Mouse (Mus musculus): Measurements from ENCODE around the gene Bpifb4.

Gene Bpifb4

GRCm38 (mm10) chr2:153937843-153938242 is at the start of gene Bpifb4:
TSS of gene Bpifb4 (plus strand) at chr2:153938212.
- DNase-seq, result no peak

DNA sequence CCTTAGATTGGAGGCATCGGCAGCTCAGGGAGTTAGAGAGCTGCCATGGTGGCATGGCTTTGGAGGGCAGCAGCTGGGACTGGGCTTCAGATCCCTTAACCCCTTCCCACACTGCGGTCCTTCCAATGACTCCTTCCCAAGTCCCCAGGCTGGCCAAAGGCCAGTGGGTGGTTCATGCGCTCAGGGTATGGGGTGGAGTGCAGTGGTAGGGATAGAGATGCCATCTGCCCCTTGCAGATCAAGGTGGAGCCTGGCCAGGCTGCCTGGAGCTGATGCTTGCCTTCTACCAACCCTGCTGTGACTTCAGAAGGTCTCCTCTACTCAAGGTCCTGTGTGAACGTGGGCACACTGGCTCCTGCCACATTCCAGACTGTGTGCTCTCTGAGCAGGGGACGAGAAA is 38.9 kb upstream of the Bpifb4 start:
- no peak for DNase-seq

- no peak for DNase-seq
Measured at GRCm38 (mm10) chr2:153900088-153900487, 37.9 kb upstream of the Bpifb4 start, which contains the start of gene Bpifb6. TSS of gene Bpifb6 (plus strand) at chr2:153900388.

- DNase-seq, result no peak
Measured at GRCm38 (mm10) chr2:153902726-153903125, 35.3 kb upstream of the Bpifb4 start.

GRCm38 (mm10) chr2:153906626-153907025 is 31.4 kb upstream of the Bpifb4 start:
- DNase-seq, result no peak

GRCm38 (mm10) chr2:153914151-153914550 is 23.9 kb upstream of the Bpifb4 start:
- peak; percentile 3 for DNase-seq

GRCm38 (mm10) chr2:153917930-153918329 is 20.1 kb upstream of the Bpifb4 start, which contains the start of gene Bpifb3:
TSS of gene Bpifb3 (plus strand) at chr2:153918230.
- no peak for DNase-seq

DNA sequence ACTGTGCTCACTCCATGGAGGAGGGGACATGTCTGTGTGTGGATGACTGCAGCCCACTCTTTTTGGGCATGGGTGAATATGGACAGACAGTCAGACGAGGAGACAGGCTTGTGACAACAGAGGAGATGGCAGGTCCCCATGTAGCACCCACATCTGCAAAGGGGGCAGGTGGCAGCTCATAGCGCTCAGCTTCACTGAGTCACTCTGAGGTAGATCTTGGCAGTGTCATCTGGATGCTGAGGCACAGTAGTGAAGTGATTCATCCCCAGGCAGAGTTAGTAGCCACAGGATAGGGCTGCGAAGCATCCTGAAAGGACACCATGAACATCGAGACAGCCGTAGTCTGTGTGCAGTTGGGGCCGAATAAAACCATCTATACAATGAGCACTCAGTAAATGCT is 16.8 kb upstream of the Bpifb4 start:
- DNase-seq, result no peak

- peak; percentile 49 for DNase-seq
Measured at GRCm38 (mm10) chr2:153929871-153930413, 8.1 kb upstream of the Bpifb4 start.

GRCm38 (mm10) chr2:153931125-153931524 is 6.9 kb upstream of the Bpifb4 start:
- no peak for DNase-seq

- no peak for DNase-seq
Measured at GRCm38 (mm10) chr2:153933311-153933710, 4.7 kb upstream of the Bpifb4 start.

DNA sequence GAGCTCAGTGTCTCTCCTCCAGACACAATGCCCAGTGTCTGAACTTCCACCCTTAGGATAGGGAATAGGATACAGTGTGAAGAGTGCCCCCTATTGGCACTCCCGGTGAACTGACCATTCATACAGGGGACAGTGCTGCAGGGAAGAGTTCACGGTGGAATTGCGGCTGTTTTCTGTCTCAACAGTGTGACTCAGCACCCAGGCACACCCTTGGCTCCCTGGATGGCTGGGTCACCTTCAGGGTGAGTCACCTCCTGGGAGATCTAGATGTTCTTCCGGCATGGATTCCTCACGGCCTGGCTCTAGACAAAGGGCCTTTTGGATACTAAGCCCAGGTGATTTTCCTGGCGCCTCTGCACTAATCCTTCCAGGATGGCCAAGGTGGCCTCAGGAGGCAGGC is 2.7 kb upstream of the Bpifb4 start:
- DNase-seq, result no peak

DNA sequence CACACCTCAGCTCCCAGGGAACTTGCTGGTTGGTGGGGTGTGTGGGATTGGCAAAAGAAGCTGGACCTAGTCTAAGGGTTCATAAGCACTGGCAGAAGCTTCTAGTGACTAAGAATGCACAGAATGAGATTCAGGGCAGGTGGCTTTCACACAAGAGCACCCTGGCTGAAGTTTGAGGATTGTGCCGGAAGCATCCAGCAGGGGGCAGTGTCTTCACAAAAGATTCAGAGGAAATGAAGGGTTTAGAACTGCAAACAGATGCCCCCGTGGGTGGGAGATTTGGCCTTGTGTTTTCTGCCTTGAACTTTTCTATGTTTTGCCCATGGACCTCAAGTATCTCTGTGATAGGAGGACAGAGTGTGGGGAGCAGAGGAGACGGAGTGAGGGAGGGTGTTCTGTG is 5.5 kb downstream of the Bpifb4 start:
- DNase-seq, result peak; percentile 53

- no peak for DNase-seq
Measured at GRCm38 (mm10) chr2:153944567-153944966, 6.6 kb downstream of the Bpifb4 start.

GRCm38 (mm10) chr2:153952897-153953296 is 14.9 kb downstream of the Bpifb4 start:
- DNase-seq, result peak; percentile 54

DNA sequence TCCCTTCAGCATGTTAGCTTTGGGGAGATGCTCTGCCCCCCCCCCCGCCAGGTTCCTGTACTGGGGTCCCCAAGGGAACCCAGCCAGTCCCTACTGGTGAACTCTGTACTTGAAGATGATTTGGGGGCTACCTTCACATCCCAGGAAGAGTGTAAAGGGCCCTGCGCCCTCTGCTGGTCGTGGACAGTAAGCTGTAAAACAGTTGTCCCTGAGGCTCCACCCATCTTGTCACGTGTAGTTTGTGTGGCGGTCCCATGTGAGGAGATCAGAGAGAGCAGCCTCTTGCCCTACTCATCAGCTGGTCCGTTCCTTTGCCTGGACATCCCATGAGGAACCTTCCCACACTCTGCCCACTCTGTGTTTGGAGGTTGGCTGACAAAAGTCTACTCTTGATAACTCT is 15.8 kb downstream of the Bpifb4 start:
- DNase-seq, result peak; percentile 39

- no peak for DNase-seq
Measured at GRCm38 (mm10) chr2:153962821-153963331, 24.9 kb downstream of the Bpifb4 start.

DNA sequence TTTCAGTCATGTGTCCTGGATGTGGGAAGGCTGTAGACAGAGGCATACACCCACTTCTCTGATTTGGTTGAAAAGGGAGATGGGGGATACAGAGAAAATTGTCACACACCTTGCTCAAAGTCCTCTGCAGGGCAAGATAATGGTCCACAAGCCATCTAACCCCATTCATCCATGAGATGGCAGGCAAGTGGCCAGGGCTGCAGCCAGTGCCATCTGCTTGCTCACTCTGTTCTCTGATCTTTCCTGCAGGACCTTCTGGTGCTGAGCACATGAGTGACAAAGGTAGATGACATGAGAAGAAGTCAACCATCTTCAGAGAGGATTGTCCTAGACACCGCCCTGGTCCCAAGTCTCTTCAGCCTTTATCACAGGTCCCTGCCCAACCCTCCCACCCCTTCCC is 25.3 kb downstream of the Bpifb4 start:
- no peak for DNase-seq

DNA sequence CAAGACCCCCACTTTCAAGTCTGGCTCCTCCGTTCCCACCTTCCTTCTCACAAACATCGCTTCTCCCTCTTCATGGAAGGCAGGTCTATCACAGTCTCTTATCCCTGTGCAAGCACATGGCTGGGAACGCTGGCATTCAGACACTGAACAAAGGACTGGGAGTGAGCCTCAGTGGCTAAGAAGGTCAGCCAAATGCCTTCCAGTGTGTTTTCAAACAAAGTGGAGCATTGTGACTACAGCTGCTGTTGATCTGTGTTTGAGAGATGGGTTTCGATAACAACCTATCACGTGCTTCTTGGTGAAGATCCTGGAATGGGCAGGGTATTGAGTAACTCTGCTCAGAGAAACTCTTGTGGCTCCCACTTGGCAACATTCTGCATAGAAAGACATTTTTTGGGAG is 32.2 kb downstream of the Bpifb4 start:
- peak; percentile 2 for DNase-seq

GRCm38 (mm10) chr2:153974582-153974981 is 36.6 kb downstream of the Bpifb4 start, which contains the start of gene Bpifa6:
TSS of gene Bpifa6 (plus strand) at chr2:153974945.
- DNase-seq, result no peak

DNA sequence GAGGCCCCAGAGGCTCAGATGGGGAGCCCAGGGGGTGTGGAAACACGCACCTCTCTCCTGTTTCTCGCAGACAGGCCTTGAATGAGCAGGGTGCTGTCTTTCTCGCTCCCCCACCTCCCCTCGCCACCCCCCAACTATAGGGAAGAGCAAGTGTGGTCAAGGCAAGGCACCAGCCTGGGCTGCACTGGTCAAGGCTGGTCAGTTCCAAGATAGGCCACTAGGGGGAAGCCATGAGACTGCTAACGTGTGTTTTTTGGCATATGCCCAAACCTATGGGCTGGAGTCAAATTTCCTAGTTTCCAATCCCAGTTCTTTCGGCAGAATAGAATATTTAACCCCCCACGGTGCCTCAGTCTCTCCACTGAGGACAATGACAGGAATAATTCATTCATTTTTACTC is 57.8 kb downstream of the Bpifb4 start:
- DNase-seq, result peak; percentile 87

- DNase-seq, result no peak
Measured at GRCm38 (mm10) chr2:154000501-154000900, 62.5 kb downstream of the Bpifb4 start.

GRCm38 (mm10) chr2:154001056-154001455 is 63.0 kb downstream of the Bpifb4 start:
- no peak for DNase-seq

DNA sequence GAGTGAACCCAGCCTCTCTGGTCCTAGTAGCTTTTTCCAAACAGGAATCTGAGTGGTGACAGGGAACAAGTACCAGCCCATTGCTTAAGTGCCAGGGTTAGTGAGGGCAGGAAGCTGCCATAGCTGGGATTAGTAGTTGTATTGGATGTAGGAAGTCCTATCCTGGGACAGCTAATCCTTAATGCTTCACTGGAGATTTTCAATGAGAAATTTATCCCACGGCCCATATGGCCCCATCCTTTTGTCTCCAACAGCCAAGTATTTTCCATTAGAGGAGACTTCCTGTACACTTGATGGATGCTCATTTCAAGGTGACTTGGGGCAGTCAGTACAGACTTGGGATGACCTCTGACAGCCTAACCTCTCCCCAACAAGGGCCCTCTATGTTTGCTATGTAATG is 66.4 kb downstream of the Bpifb4 start:
- DNase-seq, result no peak

DNA sequence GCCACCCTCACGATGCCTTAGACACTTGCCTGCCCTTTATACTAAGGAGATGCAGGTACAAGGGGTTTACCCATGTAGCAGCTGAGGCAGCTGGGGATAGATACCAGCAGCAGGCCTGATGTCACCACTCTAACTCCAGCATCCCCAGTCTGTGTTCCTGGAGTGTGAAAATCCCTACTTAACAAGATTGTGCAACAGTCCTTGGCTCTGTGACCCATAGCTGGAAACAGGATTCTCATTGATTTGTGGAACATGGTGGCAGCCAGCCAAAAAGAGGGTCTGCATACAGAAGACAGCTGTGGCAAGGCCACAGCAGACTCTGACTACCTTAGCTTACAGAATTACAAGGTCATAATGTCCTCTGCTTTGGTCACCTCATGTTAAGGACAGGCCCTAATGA is 67.1 kb downstream of the Bpifb4 start:
- DNase-seq, result peak; percentile 40
